Mouse (Mus musculus) liver, embryonic 11.5 days (tissue): ENCODE results near the gene Kcnn1. TPM values are rescaled to one million over a fixed set of nuclear protein-coding genes. Genes with fewer than 3 reads are reported as not detected.
A peak's percentile ranks its signal among the peaks of the same experiment; 100 is the strongest.

ENCODE experiments used
- ATAC-seq: fragments of 200-750 bp; cut with Nextera tagmentation; replicated peaks from 2 replicates; pipeline ENCODE4 v1.8.0; 2017; ENCODE audit warnings: moderate number of reproducible peaks, mild to moderate bottlenecking, moderate TSS enrichment, moderate library complexity; ENCODE audit not compliant: low FRiP score
- DNase-seq: peaks from one replicate; pipeline ENCODE4 v3.0.0-alpha.2; 2017; ENCODE audit warnings: low spot score
- H3K27ac ChIP-seq: fragments of 300-500 bp; sonication (generic); 2 replicates; pipeline ENCODE4 v1.5.1; 2014; ENCODE audit warnings: mild to moderate bottlenecking, low read depth, low read length, control low read depth
- H3K27me3 ChIP-seq: fragments of 300-500 bp; sonication (generic); replicated peaks from 2 replicates; pipeline ENCODE4 v1.6.1; 2014; ENCODE audit warnings: low read length, mixed read lengths; ENCODE audit not compliant: control insufficient read depth, insufficient read depth
- H3K36me3 ChIP-seq: fragments of 300-500 bp; sonication (generic); 2 replicates; pipeline ENCODE4 v1.6.1; 2014; ENCODE audit warnings: mild to moderate bottlenecking, low read length, moderate library complexity, mixed read lengths; ENCODE audit not compliant: control insufficient read depth, insufficient read depth
- H3K4me1 ChIP-seq: fragments of 300-500 bp; sonication (generic); replicated peaks from 2 replicates; pipeline ENCODE4 v1.6.1; 2014; ENCODE audit warnings: low read length, mixed read lengths; ENCODE audit not compliant: control insufficient read depth, insufficient read depth
- H3K4me2 ChIP-seq: fragments of 300-500 bp; sonication (generic); 2 replicates; pipeline ENCODE4 v1.6.1; 2014; ENCODE audit warnings: mild to moderate bottlenecking, control low read depth, moderate library complexity
- H3K4me3 ChIP-seq: fragments of 300-500 bp; sonication (generic); 2 replicates; pipeline ENCODE4 v1.5.1; 2014; ENCODE audit warnings: low read depth, low read length, control low read depth
- H3K9ac ChIP-seq: fragments of 300-500 bp; sonication (generic); 2 replicates; pipeline ENCODE4 v1.6.1; 2014; ENCODE audit warnings: low read depth, low read length, control low read depth
- H3K9me3 ChIP-seq: fragments of 300-500 bp; sonication (generic); 2 replicates; pipeline ENCODE4 v1.6.1; 2016; ENCODE audit warnings: low read length, inconsistent platforms, mixed read lengths; ENCODE audit not compliant: control insufficient read depth
- WGBS: fragments of 180-500 bp; shearing (Covaris S2); extraction: QIAGEN DNeasy Blood & Tissue Kit; methylation state at CpG from one replicate; pipeline ENCODE4 v1.1.7; 2014; 5-methylcytosine and 5-hydroxymethylcytosine counted together
- polyA plus RNA-seq: library from polyadenylated mRNA; unstranded; fragments of >200 nt; fragmentation: Nextera tagmentation; extraction: Ambion mirVana; gene quantifications from 2 replicates; pipeline ENCODE4 v1.2.1, GENCODE M21; 2014

Gene Kcnn1
- polyA plus RNA-seq, 1 experiment from 2014 or later = 0.47 TPM

GRCm38 (mm10) chr8:70873364-70873985 lies 10.4 kb upstream of the Kcnn1 start, which contains the start of gene Ccdc124:
TSS of gene Ccdc124 (minus strand) at chr8:70873935.
- WGBS = under 1% methylated on average over 44 of the region's 46 CpGs
- H3K4me3 ChIP-seq = peak within 1 kb of the TSS; percentile 87

GRCm38 (mm10) chr8:70872643-70873363 lies 9.7 kb upstream of the Kcnn1 start:
- WGBS = 3% methylated on average over 31 of the region's 31 CpGs
- Histone ChIP-seq H3K4me3 (peak overlapping the region; percentile 87), H3K4me1 (peaks cover 23% of the 10 kb centered on the region), H3K9me3 (no peaks in the 10 kb centered on the region), H3K27me3 (no peaks in the 10 kb centered on the region), H3K36me3 (no peaks in the 10 kb centered on the region; the same call in 1 of the 2 replicates), H3K27ac (peak overlapping the region; percentile 75), H3K9ac (peak overlapping the region; percentile 76), H3K4me2 (peak overlapping the region; percentile 93)
- ATAC-seq (no peak), DNase-seq (no peak)

More at GRCm38 (mm10) chr8:70873364-70873985, 10.4 kb upstream of the Kcnn1 start, which contains the start of gene Ccdc124:
- Histone ChIP-seq H3K9me3 (no peaks in the 10 kb centered on the region), H3K9ac (peak within 1 kb of the TSS; percentile 76), H3K4me2 (peak within 1 kb of the TSS; percentile 93), H3K4me1 (peaks cover 18% of the 10 kb centered on the region), H3K36me3 (no peaks in the 10 kb centered on the region), H3K27me3 (no peaks in the 10 kb centered on the region), H3K27ac (peak within 1 kb of the TSS; percentile 75)
- DNase-seq (peak; percentile 95), ATAC-seq (peak; percentile 88)

DNA sequence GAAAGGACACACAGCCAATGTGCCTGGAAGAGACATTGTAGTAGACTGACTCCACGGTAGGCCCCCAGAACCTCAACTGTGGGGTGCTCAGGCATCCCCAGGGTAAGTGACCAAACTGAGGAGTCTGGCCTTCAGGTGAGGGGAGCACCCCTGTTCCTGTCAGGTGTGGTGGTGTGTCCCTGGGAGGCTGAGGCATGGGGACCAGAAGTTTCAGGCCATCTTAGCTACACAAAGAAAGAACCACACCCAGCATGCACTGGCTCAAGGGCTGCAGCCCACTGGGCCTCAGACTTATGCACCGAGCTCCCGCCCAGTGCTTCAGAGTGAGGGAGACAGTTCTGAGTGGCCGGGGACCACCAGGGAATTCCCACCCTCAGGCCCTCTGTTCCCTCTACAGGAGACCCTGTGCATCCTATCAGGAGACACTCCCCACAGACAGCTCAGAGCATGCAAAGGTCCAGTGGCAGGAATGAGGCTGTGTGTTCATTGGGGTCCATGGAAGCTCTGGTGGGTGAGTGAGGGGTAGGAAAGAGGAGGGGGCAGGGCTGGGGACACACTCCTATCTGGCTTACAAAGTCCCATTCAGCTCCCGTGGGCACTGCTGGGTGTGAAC lies 8.2 kb upstream of the Kcnn1 start:
- H3K9me3 ChIP-seq = no peaks in the 10 kb centered on the region
- H3K4me2 ChIP-seq = no peak overlapping the region; the same call in 1 of the 2 replicates
- ATAC-seq (no peak), DNase-seq (no peak)
- H3K36me3 ChIP-seq = no peaks in the 10 kb centered on the region; the same call in 1 of the 2 replicates
- H3K27ac ChIP-seq = no peak overlapping the region
- no peak overlapping the region for H3K9ac ChIP-seq
- no peaks in the 10 kb centered on the region for H3K27me3 ChIP-seq
- no peak overlapping the region for H3K4me3 ChIP-seq
- peaks cover 26% of the 10 kb centered on the region for H3K4me1 ChIP-seq
- 82% methylated on average over 5 of the region's 5 CpGs for WGBS

DNA sequence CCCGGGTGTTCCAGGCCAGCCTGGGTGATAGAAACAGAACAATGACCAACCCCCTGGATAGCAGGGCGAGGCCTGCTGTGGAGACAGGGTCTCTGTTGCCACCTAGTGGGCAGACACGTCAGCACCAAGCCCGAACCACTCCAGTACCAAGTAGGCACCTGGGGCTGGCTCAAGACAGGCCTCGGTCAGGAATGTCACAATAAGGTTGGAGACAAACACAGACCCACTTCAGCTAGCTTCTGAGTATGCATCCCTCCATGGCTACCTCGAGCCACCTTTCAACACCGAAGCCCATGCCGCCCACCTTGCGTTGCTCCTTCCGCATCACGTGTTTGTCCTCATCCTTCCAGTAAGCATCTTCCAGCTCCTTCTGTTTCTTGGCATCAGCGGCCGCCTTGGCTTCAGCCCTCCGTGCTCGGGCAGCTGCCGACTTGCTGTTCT lies 6.6 kb upstream of the Kcnn1 start:
- ATAC-seq (0 out of 2 replicates have a peak, but pooled peaks have one; percentile 18), DNase-seq (no peak)
- Histone ChIP-seq H3K9me3 (no peaks in the 10 kb centered on the region), H3K4me1 (peaks cover 32% of the 10 kb centered on the region), H3K36me3 (no peaks in the 10 kb centered on the region; the same call in 1 of the 2 replicates), H3K27ac (no peak overlapping the region), H3K27me3 (peaks cover 5% of the 10 kb centered on the region), H3K4me3 (no peak overlapping the region), H3K9ac (no peak overlapping the region), H3K4me2 (peak overlapping the region; percentile 1; the same call in 1 of the 2 replicates)
- 47% methylated on average over 16 of the region's 16 CpGs for WGBS

GRCm38 (mm10) chr8:70869199-70869571 lies 6.1 kb upstream of the Kcnn1 start:
- peaks cover 35% of the 10 kb centered on the region for H3K4me1 ChIP-seq
- no peak overlapping the region for H3K27ac ChIP-seq
- H3K36me3 ChIP-seq = no peaks in the 10 kb centered on the region; the same call in 1 of the 2 replicates
- peak overlapping the region; percentile 40 for H3K4me3 ChIP-seq
- H3K9me3 ChIP-seq = no peaks in the 10 kb centered on the region
- peak overlapping the region; percentile 51; the same call in 1 of the 2 replicates for H3K9ac ChIP-seq
- no peak for ATAC-seq
- H3K27me3 ChIP-seq = peaks cover 9% of the 10 kb centered on the region
- no peak for DNase-seq
- 50% methylated on average over 5 of the region's 5 CpGs for WGBS
- H3K4me2 ChIP-seq = peak overlapping the region; percentile 68

DNA sequence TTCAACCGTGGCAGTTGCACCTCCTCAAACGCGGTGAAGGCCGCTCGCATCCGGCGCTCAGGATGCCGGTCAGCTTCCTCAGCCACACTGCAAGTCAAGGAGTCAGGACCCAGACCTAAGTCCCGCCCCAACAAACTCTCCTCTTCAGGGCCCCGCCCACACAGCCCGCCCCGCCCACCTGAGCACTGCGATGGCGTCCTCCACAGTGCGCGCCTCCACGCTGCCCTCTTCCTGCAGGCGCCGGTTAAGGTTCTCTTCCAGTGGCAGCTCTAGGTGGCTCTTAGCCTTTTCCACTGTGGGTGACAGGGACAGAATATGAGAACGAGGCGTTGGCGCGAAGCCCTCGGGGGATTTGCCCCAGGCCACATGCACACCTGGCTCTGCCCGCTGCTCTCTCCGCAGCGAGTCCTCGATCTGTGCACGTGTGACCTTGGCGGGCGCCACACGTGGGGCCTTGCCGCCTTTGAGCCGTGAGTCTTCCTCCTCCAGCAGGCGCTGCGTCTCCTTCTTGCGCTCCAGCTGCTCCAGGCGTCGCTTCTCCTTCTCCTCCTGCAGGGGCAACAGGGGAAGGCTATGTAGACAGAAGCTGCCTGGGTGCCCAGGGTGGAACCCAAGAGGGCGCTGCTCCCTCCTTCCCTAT lies 5.6 kb upstream of the Kcnn1 start:
- Histone ChIP-seq H3K4me3 (peak overlapping the region; percentile 40), H3K9ac (peak overlapping the region; percentile 51), H3K4me2 (peak overlapping the region; percentile 68), H3K36me3 (no peaks in the 10 kb centered on the region; the same call in 1 of the 2 replicates), H3K4me1 (peaks cover 39% of the 10 kb centered on the region), H3K9me3 (no peaks in the 10 kb centered on the region), H3K27ac (0 out of 2 replicates have a peak overlapping the region, but pooled peaks have one; percentile 13), H3K27me3 (peaks cover 14% of the 10 kb centered on the region)
- peak; percentile 26; the same call in 1 of the 2 replicates for ATAC-seq
- WGBS = 30% methylated on average over 40 of the region's 40 CpGs
- DNase-seq = peak; percentile 72

DNA sequence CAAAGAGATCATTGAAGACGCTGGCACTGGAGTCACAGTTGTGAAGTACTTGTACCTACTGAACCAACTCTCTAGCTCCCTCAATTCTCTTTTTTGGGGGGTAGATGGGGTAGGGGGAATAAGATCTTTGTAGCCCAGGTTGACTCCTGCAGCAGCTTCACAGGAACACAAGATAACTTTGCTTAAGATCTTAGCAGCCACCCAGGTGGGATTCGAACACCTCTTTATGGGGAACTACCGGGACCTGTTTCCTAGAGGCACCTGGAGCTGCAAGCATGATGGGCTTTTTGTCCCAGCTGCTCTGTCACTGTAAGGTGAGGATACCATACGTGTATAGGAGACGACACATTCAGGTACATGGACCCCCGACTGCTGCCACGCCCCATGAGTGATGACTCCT lies 3.5 kb upstream of the Kcnn1 start:
- no peak overlapping the region for H3K9ac ChIP-seq
- H3K4me2 ChIP-seq = peak overlapping the region; percentile 84
- H3K36me3 ChIP-seq = no peaks in the 10 kb centered on the region; the same call in 1 of the 2 replicates
- no peak for ATAC-seq
- peaks cover 45% of the 10 kb centered on the region for H3K4me1 ChIP-seq
- no peak overlapping the region for H3K27ac ChIP-seq
- H3K27me3 ChIP-seq = peaks cover 35% of the 10 kb centered on the region
- no peaks in the 10 kb centered on the region for H3K9me3 ChIP-seq
- H3K4me3 ChIP-seq = no peak overlapping the region
- WGBS = 84% methylated on average over 7 of the region's 7 CpGs
- DNase-seq = no peak

- 8% methylated on average over 12 of the region's 12 CpGs for WGBS
- Histone ChIP-seq H3K9ac (peak overlapping the region; percentile 42), H3K4me3 (peak overlapping the region; percentile 50), H3K9me3 (no peaks in the 10 kb centered on the region), H3K27ac (peak overlapping the region; percentile 39; the same call in 1 of the 2 replicates), H3K4me1 (peaks cover 45% of the 10 kb centered on the region), H3K27me3 (peaks cover 40% of the 10 kb centered on the region), H3K36me3 (no peaks in the 10 kb centered on the region; the same call in 1 of the 2 replicates), H3K4me2 (peak overlapping the region; percentile 84)
- ATAC-seq = peak; percentile 1; the same call in 1 of the 2 replicates
- no peak for DNase-seq
These were observed 3.0 kb upstream of the Kcnn1 start for GRCm38 (mm10) chr8:70866001-70866520.
